Mouse (Mus musculus) small intestine, adult 2 months (tissue): ENCODE measurements around the gene Nt5c2. TPM values are rescaled to one million over a fixed set of nuclear protein-coding genes. Genes with fewer than 3 reads are reported as not detected.

Experiments
- H3K27ac ChIP-seq: fragments of 200-500 bp; 2 replicates; pipeline ENCODE4 v1.5.1; 2012; ENCODE audit warnings: low read depth, low read length, control low read depth, inconsistent platforms; ENCODE audit not compliant: insufficient read depth
- H3K27me3 ChIP-seq: fragments of 200-500 bp; 2 replicates; pipeline ENCODE4 v1.6.1; 2012; ENCODE audit warnings: mild to moderate bottlenecking, moderate library complexity, low read length, inconsistent platforms; ENCODE audit not compliant: control insufficient read depth, insufficient read depth
- H3K36me3 ChIP-seq: fragments of 200-500 bp; 2 replicates; pipeline ENCODE4 v1.6.1; 2012; ENCODE audit warnings: mild to moderate bottlenecking, low read length, control low read depth, inconsistent platforms; ENCODE audit not compliant: control insufficient read depth, insufficient read depth
- H3K4me1 ChIP-seq: fragments of 200-500 bp; 2 replicates; pipeline ENCODE4 v1.6.1; 2012; ENCODE audit warnings: low read length, inconsistent platforms, mixed read lengths; ENCODE audit not compliant: control insufficient read depth, insufficient read depth, insufficient read length
- H3K4me3 ChIP-seq: fragments of 200-500 bp; 2 replicates; pipeline ENCODE4 v1.5.1; 2012; ENCODE audit warnings: low read depth, mild to moderate bottlenecking, control low read depth, inconsistent platforms, low read length, moderate library complexity
- CTCF ChIP-seq: fragments of 200-500 bp; IDR thresholded peaks from 2 replicates; pipeline ENCODE4 v1.5.1; 2012; ENCODE audit warnings: low read depth, mild to moderate bottlenecking, control low read depth, inconsistent platforms, low read length, moderate library complexity, mixed read lengths; ENCODE audit not compliant: insufficient replicate concordance, insufficient read length; ENCODE audit errors: extremely low read depth
- POLR2A ChIP-seq: fragments of 200-500 bp; IDR thresholded peaks from 2 replicates; pipeline ENCODE4 v1.6.1; 2012; ENCODE audit warnings: low read depth, mild to moderate bottlenecking, control low read depth, inconsistent platforms, low read length, moderate library complexity
- WGBS: fragments of 180-500 bp; shearing (Covaris S2); methylation state at CpG from one replicate; pipeline ENCODE4 v1.1.7; 2018; 5-methylcytosine and 5-hydroxymethylcytosine counted together
- polyA plus RNA-seq: library from polyadenylated mRNA; depleted of rRNA; stranded (reverse); fragments of >200 nt; gene quantifications from 2 replicates; pipeline ENCODE4 v1.2.3, GENCODE M21; 2012

Gene Nt5c2
- polyA plus RNA-seq, 1 experiment = 6.1 TPM

GRCm38 (mm10) chr19:46875790-46876189 is 139.2 kb downstream of the Nt5c2 start:
- no peak for TF ChIP-seq POLR2A
- peak; percentile 84; the same call in 1 of the 2 replicates for TF ChIP-seq CTCF
- H3K36me3 ChIP-seq = no peaks in the 10 kb centered on the region

DNA sequence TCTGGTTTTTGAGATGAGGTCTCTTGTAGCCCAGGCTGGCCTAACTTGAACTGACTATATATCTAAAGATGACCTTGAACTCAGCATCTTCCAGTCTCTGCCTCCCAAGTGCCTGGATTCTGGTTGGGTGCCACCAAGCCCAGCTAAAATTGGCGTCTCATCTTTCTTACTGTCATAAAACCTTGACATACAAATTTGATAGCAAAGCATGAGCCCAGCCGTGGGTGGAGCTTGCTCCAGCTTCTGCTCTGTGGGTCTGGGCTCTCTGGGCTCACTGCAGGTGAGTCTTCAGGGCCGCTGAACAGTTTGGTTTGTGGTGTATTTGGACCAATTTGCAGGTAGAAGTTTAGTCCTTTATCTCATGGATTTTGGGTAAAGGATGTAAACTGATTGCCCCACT is 141.0 kb downstream of the Nt5c2 start:
- H3K27me3 ChIP-seq = no peaks in the 10 kb centered on the region
- no peak overlapping the region for H3K27ac ChIP-seq
- 65% methylated on average over 3 of the region's 3 CpGs for WGBS
- TF ChIP-seq CTCF = no peak
- TF ChIP-seq POLR2A = no peak
- no peaks in the 10 kb centered on the region for H3K36me3 ChIP-seq
- H3K4me1 ChIP-seq = no peaks in the 10 kb centered on the region; the same call in 1 of the 2 replicates
- H3K4me3 ChIP-seq = no peak overlapping the region

More at GRCm38 (mm10) chr19:46875790-46876189, 139.2 kb downstream of the Nt5c2 start:
- Histone ChIP-seq H3K27me3 (no peaks in the 10 kb centered on the region), H3K27ac (no peak overlapping the region), H3K4me3 (no peak overlapping the region), H3K4me1 (no peaks in the 10 kb centered on the region; the same call in 1 of the 2 replicates)
- WGBS = 24% methylated on average over 12 of the region's 12 CpGs

DNA sequence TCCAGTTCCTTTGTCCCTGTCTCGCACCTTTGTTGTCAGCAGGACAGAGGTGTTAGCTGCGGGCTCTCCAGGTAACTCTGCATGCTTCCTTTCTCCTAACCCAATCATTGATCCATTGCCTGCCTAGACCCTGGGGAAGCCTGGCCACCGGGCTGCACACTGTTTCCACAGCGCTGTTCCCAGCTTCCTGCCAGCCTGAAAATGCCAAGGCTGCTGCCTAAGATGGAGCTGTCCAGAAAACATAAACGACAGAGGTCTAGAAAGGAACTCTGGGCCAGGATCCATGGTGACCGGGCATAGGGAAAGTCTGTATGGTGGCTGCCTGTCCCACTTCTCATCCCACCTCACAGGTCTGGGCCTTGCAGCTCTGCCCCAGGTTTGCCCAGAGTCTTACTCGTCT is 143.3 kb downstream of the Nt5c2 start:
- no peak for TF ChIP-seq CTCF
- TF ChIP-seq POLR2A = no peak
- no peaks in the 10 kb centered on the region for H3K36me3 ChIP-seq
- 67% methylated on average over 7 of the region's 7 CpGs for WGBS

GRCm38 (mm10) chr19:46871096-46871495 is 143.9 kb downstream of the Nt5c2 start:
- Histone ChIP-seq H3K27ac (no peak overlapping the region), H3K27me3 (no peaks in the 10 kb centered on the region), H3K36me3 (no peaks in the 10 kb centered on the region), H3K4me1 (no peaks in the 10 kb centered on the region; the same call in 1 of the 2 replicates), H3K4me3 (no peak overlapping the region)
- TF ChIP-seq POLR2A (no peak), CTCF (no peak)
- 96% methylated on average over 4 of the region's 4 CpGs for WGBS

More for the DNA sequence above, 143.3 kb downstream of the Nt5c2 start:
- no peak overlapping the region for H3K27ac ChIP-seq
- H3K4me3 ChIP-seq = no peak overlapping the region
- H3K4me1 ChIP-seq = no peaks in the 10 kb centered on the region; the same call in 1 of the 2 replicates
- no peaks in the 10 kb centered on the region for H3K27me3 ChIP-seq

DNA sequence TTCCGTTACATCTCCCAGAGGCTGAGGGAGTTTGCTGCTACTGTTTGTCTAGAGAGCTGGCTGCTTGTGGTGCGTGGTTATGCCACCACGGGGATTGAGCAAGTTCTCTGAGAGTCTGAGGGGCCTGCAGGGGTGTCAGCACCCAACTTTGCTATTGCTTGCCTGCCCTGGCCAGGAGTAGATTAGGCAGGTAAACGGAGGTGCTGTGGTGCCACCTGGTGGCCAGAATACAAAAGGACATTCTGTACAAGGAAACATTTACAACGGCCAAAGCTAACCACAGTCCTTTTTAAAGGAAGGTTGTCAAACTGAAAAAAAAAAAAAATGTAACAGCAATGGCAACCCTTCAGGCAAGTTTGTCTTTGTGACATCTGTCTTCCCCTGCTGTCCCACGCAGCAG is 145.4 kb downstream of the Nt5c2 start:
- Histone ChIP-seq H3K4me1 (no peaks in the 10 kb centered on the region), H3K4me3 (no peak overlapping the region), H3K36me3 (no peaks in the 10 kb centered on the region), H3K27ac (no peak overlapping the region), H3K27me3 (no peaks in the 10 kb centered on the region)
- WGBS = 11% methylated on average over 6 of the region's 6 CpGs
- TF ChIP-seq POLR2A = no peak
- peak; percentile 85; the same call in 1 of the 2 replicates for TF ChIP-seq CTCF

DNA sequence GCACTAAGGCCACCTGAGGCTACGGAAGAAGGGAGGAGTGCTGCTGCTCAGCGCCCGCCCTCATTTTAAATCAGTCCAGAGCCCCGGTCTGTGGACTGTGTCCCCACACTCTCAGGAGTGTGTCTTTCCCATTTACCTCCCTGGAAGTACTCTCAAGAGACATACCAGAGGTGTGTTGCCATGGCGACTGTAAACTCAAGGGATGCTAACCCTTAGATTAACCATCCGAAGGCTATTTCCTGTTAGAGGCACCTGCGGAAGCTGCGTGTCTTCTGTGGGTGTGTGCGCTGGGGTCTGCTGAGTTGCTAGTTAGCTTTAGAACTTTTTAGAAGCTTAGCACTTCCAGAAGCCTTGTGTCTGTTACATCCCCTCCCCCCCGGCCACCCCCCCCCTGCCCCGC is 145.9 kb downstream of the Nt5c2 start:
- no peak overlapping the region for H3K27ac ChIP-seq
- TF ChIP-seq POLR2A (no peak), CTCF (no peak)
- H3K4me3 ChIP-seq = no peak overlapping the region
- H3K4me1 ChIP-seq = no peaks in the 10 kb centered on the region
- no peaks in the 10 kb centered on the region for H3K36me3 ChIP-seq
- no peaks in the 10 kb centered on the region for H3K27me3 ChIP-seq
- WGBS = 56% methylated on average over 11 of the region's 11 CpGs

- Histone ChIP-seq H3K4me3 (no peak overlapping the region), H3K27ac (no peak overlapping the region), H3K36me3 (no peaks in the 10 kb centered on the region), H3K4me1 (no peaks in the 10 kb centered on the region), H3K27me3 (no peaks in the 10 kb centered on the region)
- TF ChIP-seq POLR2A = no peak
- TF ChIP-seq CTCF = no peak
- 82% methylated on average over 4 of the region's 4 CpGs for WGBS
These were observed 149.6 kb downstream of the Nt5c2 start for GRCm38 (mm10) chr19:46865381-46865780.
